Mouse (Mus musculus): ENCODE results near the gene Tcf15.

Gene Tcf15

GRCm38 (mm10) chr2:152143279-152144157, at the start of gene Tcf15:
Gene Tcf15 (plus strand): TSS chr2:152143561.
- DNase-seq: peak; percentile 85

GRCm38 (mm10) chr2:152094856-152095545, 48.4 kb upstream of the Tcf15 start:
- DNase-seq: no peak

- DNase-seq: no peak
Observed at GRCm38 (mm10) chr2:152096922-152097321, 46.4 kb upstream of the Tcf15 start.

GRCm38 (mm10) chr2:152097916-152098315, 45.4 kb upstream of the Tcf15 start:
- no peak for DNase-seq

- peak; percentile 26 for DNase-seq
Observed at GRCm38 (mm10) chr2:152099538-152099937, 43.8 kb upstream of the Tcf15 start.

- no peak for DNase-seq
Observed at GRCm38 (mm10) chr2:152101761-152102160, 41.6 kb upstream of the Tcf15 start.

GRCm38 (mm10) chr2:152102369-152102768, 41.0 kb upstream of the Tcf15 start:
- DNase-seq: no peak

- no peak for DNase-seq
Observed at GRCm38 (mm10) chr2:152104711-152105317, 38.5 kb upstream of the Tcf15 start.

GRCm38 (mm10) chr2:152105318-152106224, 37.8 kb upstream of the Tcf15 start, which contains the start of gene Srxn1:
Gene Srxn1 (plus strand): TSS chr2:152105516.
- DNase-seq: peak; percentile 90

GRCm38 (mm10) chr2:152106225-152106595, 37.2 kb upstream of the Tcf15 start:
- no peak for DNase-seq

GRCm38 (mm10) chr2:152106597-152106996, 36.8 kb upstream of the Tcf15 start:
- DNase-seq: no peak

GRCm38 (mm10) chr2:152108702-152109101, 34.7 kb upstream of the Tcf15 start:
- DNase-seq: no peak

GRCm38 (mm10) chr2:152109386-152109785, 34.0 kb upstream of the Tcf15 start:
- no peak for DNase-seq

- DNase-seq: no peak
Observed at GRCm38 (mm10) chr2:152111311-152111710, 32.0 kb upstream of the Tcf15 start.

- DNase-seq: peak; percentile 91
Observed at GRCm38 (mm10) chr2:152111920-152112319, 31.4 kb upstream of the Tcf15 start.

GRCm38 (mm10) chr2:152112490-152112889, 30.9 kb upstream of the Tcf15 start:
- no peak for DNase-seq

- DNase-seq: no peak
Observed at GRCm38 (mm10) chr2:152112970-152113369, 30.4 kb upstream of the Tcf15 start.

GRCm38 (mm10) chr2:152114057-152114975, 29.0 kb upstream of the Tcf15 start:
- DNase-seq: no peak

- DNase-seq: no peak
Observed at GRCm38 (mm10) chr2:152117694-152118093, 25.7 kb upstream of the Tcf15 start.

- DNase-seq: no peak
Observed at GRCm38 (mm10) chr2:152119228-152119865, 24.0 kb upstream of the Tcf15 start.

GRCm38 (mm10) chr2:152122896-152123295, 20.5 kb upstream of the Tcf15 start:
- DNase-seq: no peak
